Mouse (Mus musculus): Measurements from ENCODE around the gene Snx32. TPM values are rescaled to one million over a fixed set of nuclear protein-coding genes. Genes with fewer than 3 reads are reported as not detected.
A peak's percentile ranks its signal among the peaks of the same experiment; 100 is the strongest.
"Not testable (repeated sequence)": the region's sequence is repeated elsewhere in the genome, so short reads cannot be mapped to it uniquely, and the experiment has no call there.

Snx32 gene
- total RNA-seq, 2 experiments from 2014 or later = 64.8 to 67.7 TPM

DNA sequence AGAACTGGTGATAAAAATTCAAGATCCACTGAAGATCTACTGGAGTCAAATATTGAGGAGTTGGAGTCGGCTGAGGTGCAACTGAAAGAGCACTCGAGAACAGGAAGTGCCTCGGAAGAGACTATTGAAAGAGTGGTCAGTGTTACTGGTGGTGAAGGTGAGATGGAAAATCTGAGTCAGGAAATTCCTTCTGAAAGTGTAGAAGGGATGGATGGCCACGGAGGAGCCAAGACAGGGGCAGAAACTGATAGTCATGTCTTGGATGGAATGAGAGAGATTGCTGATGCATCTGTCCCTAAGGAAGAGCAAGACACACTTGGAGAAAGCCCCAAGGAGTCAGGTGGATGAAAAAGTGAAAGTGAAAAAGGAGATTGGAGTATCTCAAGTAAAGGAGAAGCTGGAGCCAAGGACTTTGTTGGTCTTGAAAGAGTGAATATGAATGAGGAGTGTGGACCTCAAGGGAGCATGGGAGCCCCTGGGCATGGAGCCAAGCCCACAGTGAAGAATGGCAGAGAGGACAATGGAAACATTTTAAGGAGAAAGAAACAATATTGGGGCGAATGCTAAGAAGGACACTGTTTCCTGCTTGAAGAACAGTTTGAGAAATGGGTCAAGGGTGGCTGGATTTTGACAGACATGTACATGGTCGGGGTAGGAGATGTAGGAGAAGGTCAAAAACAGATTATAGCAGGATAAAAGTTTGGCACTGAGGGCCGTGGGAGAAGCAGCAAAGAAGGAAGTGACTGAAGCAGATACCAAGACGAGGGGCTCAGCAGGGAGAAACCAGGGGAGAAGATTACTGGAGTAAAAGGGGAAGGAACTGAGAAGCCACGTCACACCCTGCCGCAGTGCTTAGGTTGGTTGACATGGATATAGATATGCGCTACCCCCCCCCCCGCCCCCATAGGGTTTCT lies 2.0 kb upstream of the Snx32 start:
- intact Hi-C loops (cut with DNase I) = no loop called here
- DNase-seq = no peak

DNA sequence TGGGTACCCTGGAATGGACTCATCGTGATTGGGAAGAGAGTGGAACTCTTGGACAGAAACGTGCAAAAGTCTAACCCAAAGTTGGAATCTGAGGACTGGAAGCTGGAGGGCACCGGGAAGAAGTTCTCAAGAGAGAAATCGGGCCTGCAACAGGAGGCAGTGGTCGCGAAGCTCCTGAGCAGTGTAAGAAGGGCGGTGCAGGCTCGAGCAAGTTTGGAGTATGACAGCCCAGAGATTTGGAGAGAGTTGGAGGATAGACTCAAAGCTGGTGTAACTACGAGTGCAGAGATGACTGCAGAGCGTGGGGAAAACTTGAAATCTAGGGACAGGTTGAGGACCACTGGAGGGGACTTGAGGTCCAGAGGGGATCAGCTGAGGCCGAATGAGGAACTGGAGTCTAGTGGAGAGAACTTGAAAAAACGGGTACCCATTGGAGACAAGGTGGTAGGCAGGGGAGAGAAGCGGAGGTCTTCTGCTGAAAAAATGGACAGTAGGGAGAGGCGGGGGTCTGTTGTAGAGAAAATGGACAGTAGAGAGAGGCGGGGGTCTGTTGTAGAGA lies 815 bp upstream of the Snx32 start:
- no peak for DNase-seq
- intact Hi-C loops (cut with DNase I) = no loop called here

DNA sequence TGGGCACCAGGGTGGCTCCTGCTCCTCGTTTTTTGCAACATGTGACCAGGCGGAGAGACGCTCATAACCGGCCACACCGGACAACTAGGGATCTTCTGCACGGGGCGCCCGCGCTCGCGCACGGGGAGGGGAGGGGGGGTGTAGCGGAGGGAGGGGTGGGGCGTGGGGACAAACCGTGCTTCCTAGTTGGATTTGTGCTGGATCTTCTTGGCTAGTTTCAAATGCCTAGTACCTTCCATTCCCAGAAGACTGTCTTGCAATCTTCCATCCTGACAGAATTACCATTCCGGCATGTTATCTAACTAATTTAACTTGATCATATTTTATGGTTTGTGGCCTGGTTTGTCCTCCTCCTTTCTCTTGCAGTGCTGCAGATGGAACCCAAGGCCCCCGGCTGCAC lies 6.7 kb downstream of the Snx32 start, which contains the start of gene 1700020D05Rik:
Gene 1700020D05Rik, minus strand, starts transcription at position 101 of the 400 bp plus-strand sequence.
- intact Hi-C loops (cut with DNase I) = no loop called here

DNA sequence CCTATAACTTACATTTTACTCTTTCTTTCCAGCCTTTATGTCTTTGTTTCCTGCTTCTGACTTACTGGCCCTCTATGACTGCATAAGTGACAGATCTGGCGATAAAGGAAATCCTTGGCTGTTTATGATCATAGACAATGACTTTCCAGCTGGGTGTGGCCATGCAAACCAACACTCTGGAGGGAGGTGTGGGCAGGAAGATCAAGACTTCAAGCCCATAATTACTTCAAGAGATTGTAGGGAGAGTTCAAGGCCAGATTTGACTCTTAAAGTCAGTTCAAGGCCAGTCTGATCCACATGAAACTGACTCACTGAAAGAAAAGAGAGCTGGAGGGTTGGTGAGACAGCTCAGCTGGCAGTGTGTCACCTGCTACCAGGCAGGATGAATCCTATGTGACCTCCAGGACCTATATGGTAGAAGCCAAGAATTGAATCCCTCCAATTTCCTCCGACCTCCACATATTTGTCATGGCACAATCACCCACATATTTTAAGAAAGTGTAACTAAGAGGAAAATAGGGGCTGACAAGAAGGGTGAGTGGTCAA lies 9.9 kb downstream of the Snx32 start:
- intact Hi-C loops (cut with DNase I) = no loop called here
- DNase-seq = no peak

More for the DNA sequence above, 6.7 kb downstream of the Snx32 start, which contains the start of gene 1700020D05Rik:
- DNase-seq = no peak

DNA sequence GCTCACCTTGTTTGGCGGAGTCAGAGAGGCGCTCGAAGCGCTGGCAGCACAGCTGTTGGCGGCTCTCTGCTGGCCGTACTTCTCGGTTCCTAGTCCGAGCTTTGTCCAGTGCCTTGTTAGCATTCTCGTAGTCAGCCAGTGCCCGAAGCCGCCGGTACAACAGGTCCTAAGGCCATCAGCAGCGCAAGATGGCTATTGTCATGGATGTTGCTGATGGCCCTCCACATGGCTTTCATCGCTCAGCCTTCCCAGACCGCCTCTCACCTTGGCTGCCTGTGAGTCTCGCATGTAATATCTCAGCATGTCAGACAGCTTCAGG lies 14.3 kb downstream of the Snx32 start:
- DNase-seq = no peak
- intact Hi-C loops (cut with DNase I) = no loop called here

DNA sequence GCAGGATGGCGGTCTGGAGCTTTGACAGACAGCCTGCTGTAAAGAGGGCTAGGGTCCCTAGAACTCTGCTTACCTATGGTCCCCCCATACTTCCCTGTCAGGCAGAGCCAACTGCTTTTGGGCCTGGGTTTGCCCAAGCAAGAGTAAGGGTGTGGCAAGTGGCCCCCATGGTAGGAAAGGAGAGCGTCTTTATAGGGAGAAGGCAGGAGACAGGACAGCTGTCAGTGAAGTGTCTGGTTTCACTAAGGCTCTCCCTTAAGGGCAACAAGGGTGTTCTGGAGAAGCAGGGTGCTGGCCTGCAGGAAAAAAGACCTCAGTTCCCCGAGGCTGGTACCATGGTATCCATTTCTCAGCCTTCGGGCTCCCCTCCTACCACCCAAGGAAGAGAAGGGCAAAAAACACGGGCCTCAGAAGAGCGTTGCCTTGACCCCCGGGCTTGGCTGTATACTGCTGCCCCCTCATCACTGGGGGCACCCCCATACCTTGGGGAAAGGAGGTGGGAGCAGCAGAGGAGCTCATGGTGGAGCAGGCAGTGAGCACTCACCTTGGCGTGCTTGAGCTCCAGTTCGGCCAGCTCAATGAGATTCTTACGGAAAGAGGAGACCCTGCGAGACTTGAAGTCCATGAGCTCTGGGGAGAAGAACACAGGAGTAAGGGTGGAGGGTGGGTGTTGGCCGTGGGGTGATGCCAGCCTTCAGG lies 14.8 kb downstream of the Snx32 start:
- no peak for DNase-seq
- intact Hi-C loops (cut with DNase I) = no loop called here

DNA sequence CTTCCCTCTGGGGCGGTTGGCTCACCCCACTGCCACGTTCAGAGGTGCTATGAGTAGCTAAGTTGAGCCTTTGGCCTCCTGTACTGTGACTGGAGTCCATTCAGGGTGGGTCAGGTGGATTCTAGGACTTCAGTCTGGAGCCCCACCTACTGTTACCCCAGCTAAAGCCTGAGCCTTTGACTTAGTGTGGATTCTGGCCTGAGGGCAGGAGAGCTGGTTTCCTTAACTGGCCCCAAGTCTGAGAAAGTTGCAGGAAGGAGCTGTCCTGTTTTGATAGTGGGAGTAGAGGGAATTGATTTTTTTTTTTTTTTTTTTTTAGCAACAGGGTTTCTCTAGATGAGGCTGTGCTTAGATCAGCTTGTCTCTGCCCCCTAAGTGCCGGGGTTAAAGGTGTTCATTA lies 16.0 kb downstream of the Snx32 start:
- intact Hi-C loops (cut with DNase I) = no loop called here
- DNase-seq = no peak

DNA sequence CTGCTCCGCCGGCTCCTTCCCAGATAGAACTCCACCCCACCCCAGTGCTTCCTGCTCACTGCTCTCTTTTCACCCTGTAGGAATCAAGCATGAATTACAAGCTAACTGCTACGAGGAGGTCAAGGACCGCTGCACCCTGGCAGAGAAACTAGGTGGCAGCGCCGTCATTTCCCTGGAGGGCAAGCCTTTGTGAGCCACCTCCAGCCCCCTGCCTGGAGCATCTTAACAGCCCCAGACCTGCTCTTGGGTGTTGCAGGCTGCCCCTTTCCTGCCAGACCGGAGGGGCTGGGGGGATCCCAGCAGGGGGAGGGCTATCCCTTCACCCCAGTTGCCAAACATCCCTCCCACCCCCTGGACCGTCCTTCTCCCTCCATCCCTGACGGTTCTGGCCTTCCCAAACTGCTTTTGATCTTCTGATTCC lies 17.0 kb downstream of the Snx32 start:
- intact Hi-C loops (cut with DNase I); DNase-seq: not testable (repeated sequence)

DNA sequence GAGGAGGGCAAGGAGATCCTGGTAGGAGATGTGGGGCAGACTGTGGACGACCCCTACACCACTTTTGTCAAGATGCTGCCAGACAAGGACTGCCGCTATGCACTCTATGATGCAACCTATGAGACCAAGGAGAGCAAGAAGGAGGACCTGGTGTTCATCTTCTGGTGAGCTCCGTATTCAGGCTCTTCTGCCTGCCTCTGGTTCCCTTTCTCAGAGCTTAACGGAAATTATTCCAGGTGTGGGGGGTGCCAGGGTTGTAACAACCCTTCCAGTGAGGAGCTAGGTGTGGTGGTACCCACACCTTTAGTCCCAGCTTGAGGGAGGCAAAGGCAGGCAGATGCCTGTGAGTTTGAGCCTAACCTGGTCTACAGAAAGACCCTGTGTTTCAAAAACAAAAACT lies 17.7 kb downstream of the Snx32 start:
- DNase-seq = no peak
- intact Hi-C loops (cut with DNase I) = no loop called here

DNA sequence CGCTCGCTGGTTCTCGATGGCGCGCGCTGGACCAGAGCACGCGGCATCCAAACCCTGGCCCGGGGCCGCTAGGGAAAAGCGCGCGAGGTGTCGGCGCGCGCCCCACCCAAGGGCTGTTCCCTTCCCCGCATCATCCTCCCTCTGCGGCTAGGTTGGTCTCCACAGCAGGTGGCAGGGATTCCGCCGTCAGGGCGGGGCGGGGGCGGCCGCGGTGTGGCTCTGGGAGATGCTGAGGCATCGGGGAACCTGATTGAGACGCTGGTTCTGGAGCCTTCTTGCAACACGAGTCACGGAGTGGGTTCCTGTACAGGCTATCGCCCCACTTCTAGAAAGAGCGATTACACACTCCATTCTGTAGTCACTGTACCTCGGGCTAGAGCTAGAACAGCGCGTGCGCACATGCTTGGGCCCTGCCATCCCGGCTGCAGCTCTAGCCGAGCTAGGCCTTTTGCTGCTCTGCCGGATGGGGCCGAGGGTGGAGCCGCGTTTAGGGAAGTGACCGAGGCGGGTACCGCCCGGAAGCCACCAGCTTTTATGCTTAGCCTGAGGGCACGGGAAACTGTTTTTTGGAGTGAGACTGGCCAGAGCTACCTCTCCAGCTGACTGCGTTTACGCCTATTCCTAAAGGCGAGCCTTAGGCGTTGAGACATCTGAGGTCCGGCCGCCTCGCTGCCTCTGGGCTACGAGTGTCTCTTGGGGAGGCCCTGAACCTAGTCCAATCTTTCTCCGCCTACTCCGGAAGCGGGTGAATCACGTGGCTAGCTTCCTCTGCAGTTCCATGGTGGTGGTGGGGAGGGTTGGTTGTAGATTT lies 19.2 kb downstream of the Snx32 start:
- intact Hi-C loops (cut with DNase I) = no loop called here
- DNase-seq = peak; percentile 81

DNA sequence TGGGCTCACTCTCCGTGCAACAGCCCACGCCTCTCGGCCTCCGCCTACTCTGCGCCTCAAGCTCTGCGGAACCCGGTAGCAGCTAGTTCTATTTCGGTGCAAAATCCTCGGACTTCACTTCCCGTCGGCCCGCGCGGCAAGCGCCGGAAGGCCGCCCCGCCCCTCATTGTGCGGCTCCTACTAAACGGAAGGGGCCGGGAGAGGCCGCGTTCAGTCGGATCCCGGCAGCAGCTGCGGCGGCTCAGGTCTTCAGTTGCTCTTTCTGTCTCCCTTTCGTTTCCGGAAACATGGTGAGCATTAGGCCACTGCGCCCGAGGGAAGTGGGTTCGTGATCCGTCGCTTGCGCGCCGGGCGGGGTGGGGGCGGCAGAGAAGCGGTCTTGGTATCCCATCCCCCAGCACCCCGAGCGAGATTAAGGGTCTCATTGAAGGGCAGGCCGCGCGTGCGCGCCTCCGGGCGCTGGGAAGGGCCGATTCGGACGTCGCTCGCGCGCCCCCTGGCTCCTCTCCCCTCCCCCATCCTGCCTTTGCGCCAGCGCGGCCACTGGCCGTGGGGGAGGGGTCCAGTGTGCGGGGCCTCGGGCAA lies 19.9 kb downstream of the Snx32 start, which contains the start of gene Cfl1:
Gene Cfl1, plus strand, starts transcription at position 143 of the 585 bp plus-strand sequence.
- DNase-seq = peak; percentile 95
- intact Hi-C loops (cut with DNase I) = no loop called here

DNA sequence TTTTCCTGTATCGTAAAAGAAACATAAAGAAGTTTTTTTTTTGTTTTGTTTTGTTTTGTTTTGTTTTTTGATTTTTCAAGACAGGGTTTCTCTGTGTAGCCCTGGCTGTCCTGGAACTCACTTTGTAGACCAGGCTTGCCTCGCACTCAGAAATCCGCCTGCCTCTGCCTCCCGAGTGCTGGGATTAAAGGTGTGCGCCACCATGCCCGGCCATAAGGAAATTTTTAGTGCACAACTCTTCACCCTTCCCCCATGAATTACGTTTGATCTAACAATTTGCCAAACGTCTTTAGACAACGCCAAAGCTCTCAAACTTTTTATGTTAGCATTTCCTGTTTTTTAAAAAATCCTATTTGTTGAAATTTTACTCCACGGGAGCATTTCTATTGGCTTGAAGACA lies 20.6 kb downstream of the Snx32 start:
- DNase-seq; intact Hi-C loops (cut with DNase I): not testable (repeated sequence)

DNA sequence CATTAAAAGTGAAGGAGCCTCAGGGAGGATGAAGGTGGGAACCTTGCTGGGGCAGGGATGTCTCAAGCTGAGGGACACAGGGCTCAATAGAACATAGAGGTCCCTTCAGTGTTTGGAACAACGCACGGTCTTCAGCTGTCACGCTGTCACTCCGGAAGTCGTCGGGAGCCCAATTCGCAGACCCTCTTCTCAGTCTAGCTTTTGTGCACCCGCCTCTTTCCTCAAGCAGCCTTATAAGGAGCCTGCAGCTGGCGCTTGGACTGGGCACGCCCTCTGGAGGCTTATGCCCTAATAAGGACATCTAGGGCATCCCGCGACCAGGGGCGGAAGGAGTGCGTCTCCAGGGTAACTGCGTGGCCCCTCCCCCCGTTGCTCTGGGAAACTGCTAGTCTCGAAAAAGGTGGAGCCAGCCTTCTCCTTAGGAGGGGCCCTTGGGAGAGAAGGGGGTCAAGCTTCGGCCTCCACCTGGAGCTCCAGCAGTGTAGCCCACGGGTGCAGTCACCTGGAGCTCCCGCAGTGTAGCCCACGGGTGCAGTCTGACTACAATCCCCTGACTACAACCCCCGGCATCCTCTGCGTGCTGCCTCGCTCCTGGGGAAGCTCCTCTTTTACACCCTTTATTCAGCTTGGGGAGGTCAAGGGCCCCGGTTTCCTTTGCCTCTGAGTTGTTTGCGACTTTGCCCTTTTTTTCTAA lies 21.3 kb downstream of the Snx32 start:
- DNase-seq = peak; percentile 97
- intact Hi-C loops (cut with DNase I) = no loop called here

DNA sequence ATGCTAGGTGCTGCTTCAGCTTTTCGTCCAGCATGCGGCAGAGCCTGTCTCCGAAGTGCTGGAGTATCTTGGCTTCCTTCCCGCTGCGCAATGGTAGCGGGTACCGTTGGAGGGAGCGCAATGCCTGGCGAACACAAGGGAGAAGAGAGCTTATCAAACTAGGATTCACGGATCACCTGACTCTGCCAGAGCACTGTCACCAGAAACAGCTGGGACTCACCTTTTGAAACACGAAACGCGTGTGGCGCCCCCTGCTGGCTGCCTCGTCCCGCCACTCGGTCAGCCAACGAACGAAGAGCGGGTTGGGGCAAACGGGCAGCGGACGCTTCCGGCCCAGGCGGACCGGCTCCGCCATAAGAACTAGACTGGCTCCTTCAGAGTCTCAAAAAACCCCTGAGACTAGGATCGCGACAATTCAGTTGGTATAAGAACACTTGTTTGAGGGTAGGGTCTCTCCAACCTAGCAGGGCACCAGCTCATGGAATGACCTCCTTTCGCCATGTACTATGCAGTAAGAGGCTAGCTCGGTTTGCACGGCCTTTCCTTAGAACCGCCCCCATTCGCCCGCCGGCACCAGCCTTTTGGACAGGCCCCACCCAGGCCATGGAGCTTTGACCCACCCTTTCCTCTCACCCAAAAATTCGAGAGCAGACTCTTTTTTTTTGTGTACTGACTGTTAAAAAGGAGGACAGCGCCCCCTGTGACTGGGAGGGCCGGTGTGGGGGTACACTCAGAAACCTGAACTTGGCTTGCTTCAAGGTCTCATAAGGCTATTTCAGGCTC lies 22.4 kb downstream of the Snx32 start, which contains the start of gene Mus81:
Gene Mus81, minus strand, starts transcription at position 635 of the 783 bp plus-strand sequence.
- peak; percentile 98 for DNase-seq
- intact Hi-C loops (cut with DNase I) = no loop called here

DNA sequence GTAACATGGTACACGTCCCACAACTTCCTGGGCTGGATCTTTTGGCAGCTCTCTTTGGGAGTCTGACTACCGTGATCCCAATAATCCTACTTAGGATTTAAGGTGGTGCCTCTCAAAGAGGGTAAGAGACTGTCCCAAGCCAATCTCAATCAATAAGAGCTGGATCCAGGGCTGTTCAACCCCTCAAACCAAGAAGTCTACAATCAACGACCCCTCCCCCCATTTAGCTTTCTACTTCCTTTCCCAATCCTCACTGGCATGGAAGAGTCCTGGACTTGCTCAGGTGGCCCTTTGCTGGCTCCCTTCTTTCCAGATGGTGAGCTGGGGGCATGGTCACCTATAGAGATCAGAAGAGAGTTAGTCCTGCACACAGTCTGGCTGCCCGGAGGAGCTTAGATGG lies 23.6 kb downstream of the Snx32 start:
- no peak for DNase-seq
- intact Hi-C loops (cut with DNase I) = no loop called here

DNA sequence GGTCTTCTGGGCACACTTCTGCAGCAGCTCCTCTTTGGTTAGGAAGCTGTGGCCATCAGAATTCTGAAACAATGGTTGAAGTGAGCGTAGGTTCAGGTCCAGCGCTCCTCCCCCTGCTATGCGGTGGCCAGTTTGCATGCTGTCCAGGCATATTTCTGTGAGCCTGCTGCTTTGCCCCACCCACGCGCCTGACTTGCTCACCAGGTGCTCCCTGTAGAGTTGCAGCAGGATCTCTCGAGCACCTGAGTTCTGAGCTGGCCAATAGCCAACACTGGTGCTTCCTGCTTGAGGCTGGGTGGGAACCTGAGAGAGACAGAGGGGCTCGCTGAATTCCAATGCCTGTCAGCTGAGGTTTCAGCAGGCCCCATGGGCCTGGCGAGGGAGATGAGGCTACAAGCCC lies 24.1 kb downstream of the Snx32 start:
- intact Hi-C loops (cut with DNase I) = no loop called here
- no peak for DNase-seq

DNA sequence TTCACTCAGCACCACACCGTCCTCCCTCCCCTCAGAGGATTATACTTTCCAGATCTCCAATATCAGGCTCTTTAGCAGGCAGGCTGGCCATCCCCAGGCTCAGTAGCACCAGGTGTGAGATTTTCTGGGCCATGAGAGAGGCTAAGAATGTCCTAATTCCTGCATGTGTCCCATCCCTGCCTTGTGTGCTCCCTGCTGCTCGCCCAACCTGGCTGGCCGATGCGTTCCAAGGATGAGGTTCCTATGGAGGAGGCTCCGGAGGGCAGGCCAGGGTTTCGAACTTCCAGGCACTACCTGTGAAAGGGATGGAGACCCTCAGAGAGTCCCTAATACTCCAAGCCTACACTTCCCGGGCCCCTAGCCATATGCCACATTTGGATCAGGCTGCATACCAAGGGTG lies 24.5 kb downstream of the Snx32 start:
- no peak for DNase-seq
- intact Hi-C loops (cut with DNase I) = no loop called here

DNA sequence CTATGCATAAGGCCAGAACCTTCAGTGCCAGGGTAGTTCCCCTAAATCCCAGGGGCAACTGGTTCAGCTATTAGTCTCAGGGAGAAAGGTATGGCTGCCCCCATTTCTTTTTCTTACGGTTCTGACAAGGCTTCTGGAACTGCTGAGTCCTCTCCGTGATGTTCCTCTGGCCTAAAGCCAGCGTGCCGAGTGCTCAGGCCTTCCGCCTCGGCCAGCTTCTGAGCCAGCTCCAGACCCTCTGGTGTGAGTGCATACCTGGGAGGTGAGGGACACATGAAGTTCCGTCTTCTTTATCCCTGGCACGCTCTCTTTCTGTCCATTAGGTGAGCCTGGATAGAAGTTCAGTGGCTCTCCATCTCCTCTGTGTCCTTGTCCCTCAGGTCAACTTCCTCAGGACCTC lies 25.0 kb downstream of the Snx32 start:
- DNase-seq = no peak
- intact Hi-C loops (cut with DNase I) = no loop called here

DNA sequence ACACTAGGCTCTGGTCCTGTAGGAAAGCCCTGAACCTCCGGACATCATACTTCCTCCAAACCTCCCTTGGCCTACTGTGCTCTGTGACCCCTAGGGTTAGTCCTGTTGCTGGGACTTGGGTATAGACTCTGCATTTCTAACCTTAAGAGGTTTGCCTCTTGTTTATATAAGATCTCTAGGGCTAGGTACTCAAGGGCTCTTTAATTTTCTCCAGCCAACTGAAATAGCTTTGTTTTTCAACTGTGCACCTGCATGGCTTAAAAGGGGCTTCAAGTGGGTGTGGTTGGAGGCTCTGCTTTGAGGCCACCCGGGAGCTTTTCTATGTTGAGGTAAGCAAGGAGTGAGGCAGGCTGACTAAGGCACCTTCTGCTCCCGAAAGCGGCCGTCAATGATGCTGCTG lies 25.8 kb downstream of the Snx32 start:
- intact Hi-C loops (cut with DNase I) = no loop called here
- DNase-seq = no peak

Data from left cerebral cortex, postnatal 4 days (tissue).